Mouse (Mus musculus): Measurements from ENCODE around the gene Rps6ka5. TPM values are rescaled to one million over a fixed set of nuclear protein-coding genes. Genes with fewer than 3 reads are reported as not detected.
A peak's percentile ranks its signal among the peaks of the same experiment; 100 is the strongest.

Gene Rps6ka5
- total and polyA plus RNA-seq, 2 experiments from 2014 or later, result 6.2 to 10.5 TPM

GRCm38 (mm10) chr12:100692208-100692607 is 34.6 kb downstream of the Rps6ka5 start:
- TF ChIP-seq CTCF (IDR thresholded peaks at IDR 0.05; ENCODE audit: low read depth), result no peak
- H3K4me2 ChIP-seq (ENCODE audit: low read depth, low read length), result no peak overlapping the region
- no peak for ATAC-seq

GRCm38 (mm10) chr12:100690444-100690843 is 36.3 kb downstream of the Rps6ka5 start:
- Histone ChIP-seq H3K4me3 (ENCODE audit: low read length) (no peak overlapping the region), H3K9ac (replicated peaks; ENCODE audit: low read length) (no peak overlapping the region), H3K4me1 (ENCODE audit: insufficient read depth, low read length) (no peaks in the 10 kb centered on the region), H3K36me3 (ENCODE audit: insufficient read depth, low read length) (no peaks in the 10 kb centered on the region), H3K27me3 (ENCODE audit: insufficient read depth, low read length) (no peaks in the 10 kb centered on the region), H3K9me3 (ENCODE audit: low read length) (no peaks in the 10 kb centered on the region), H3K27ac (no peak overlapping the region), H3K4me2 (ENCODE audit: low read depth, low read length) (no peak overlapping the region)
- no peak for TF ChIP-seq CTCF (IDR thresholded peaks at IDR 0.05; ENCODE audit: low read depth)
- 79% methylated on average over 5 of the region's 5 CpGs for WGBS
- DNase-seq (ENCODE audit: low spot score), result no peak
- no peak for ATAC-seq

More at GRCm38 (mm10) chr12:100692208-100692607, 34.6 kb downstream of the Rps6ka5 start:
- no peaks in the 10 kb centered on the region for H3K36me3 ChIP-seq (ENCODE audit: insufficient read depth, low read length)
- H3K9me3 ChIP-seq (ENCODE audit: low read length), result no peaks in the 10 kb centered on the region
- H3K4me3 ChIP-seq (ENCODE audit: low read length), result no peak overlapping the region
- DNase-seq (ENCODE audit: low spot score), result no peak
- no peaks in the 10 kb centered on the region for H3K4me1 ChIP-seq (ENCODE audit: insufficient read depth, low read length)
- H3K9ac ChIP-seq (replicated peaks; ENCODE audit: low read length), result no peak overlapping the region
- no peak overlapping the region for H3K27ac ChIP-seq
- H3K27me3 ChIP-seq (ENCODE audit: insufficient read depth, low read length), result no peaks in the 10 kb centered on the region
- 49% methylated on average over 3 of the region's 3 CpGs for WGBS

- no peaks in the 10 kb centered on the region for H3K27me3 ChIP-seq (ENCODE audit: insufficient read depth, low read length)
- H3K4me3 ChIP-seq (ENCODE audit: low read length), result no peak overlapping the region
- no peak overlapping the region for H3K27ac ChIP-seq
- ATAC-seq (no peak), DNase-seq (ENCODE audit: low spot score) (no peak)
- TF ChIP-seq CTCF (IDR thresholded peaks at IDR 0.05; ENCODE audit: low read depth), result no peak
- H3K9ac ChIP-seq (replicated peaks; ENCODE audit: low read length), result no peak overlapping the region
- no peaks in the 10 kb centered on the region for H3K36me3 ChIP-seq (ENCODE audit: insufficient read depth, low read length)
- no peak overlapping the region for H3K4me2 ChIP-seq (ENCODE audit: low read depth, low read length)
- H3K9me3 ChIP-seq (ENCODE audit: low read length), result no peaks in the 10 kb centered on the region
- no peaks in the 10 kb centered on the region for H3K4me1 ChIP-seq (ENCODE audit: insufficient read depth, low read length)
Observed at GRCm38 (mm10) chr12:100688177-100688576, 38.6 kb downstream of the Rps6ka5 start.

- DNase-seq (ENCODE audit: low spot score) (peak; percentile 36), ATAC-seq (no peak)
- Histone ChIP-seq H3K27ac (no peak overlapping the region), H3K4me3 (ENCODE audit: low read length) (no peak overlapping the region), H3K27me3 (ENCODE audit: insufficient read depth, low read length) (no peaks in the 10 kb centered on the region), H3K4me1 (ENCODE audit: insufficient read depth, low read length) (no peaks in the 10 kb centered on the region), H3K4me2 (ENCODE audit: low read depth, low read length) (no peak overlapping the region), H3K36me3 (ENCODE audit: insufficient read depth, low read length) (no peaks in the 10 kb centered on the region), H3K9ac (replicated peaks; ENCODE audit: low read length) (no peak overlapping the region), H3K9me3 (ENCODE audit: low read length) (no peaks in the 10 kb centered on the region)
- 72% methylated on average over 2 of the region's 2 CpGs for WGBS
- TF ChIP-seq CTCF (IDR thresholded peaks at IDR 0.05; ENCODE audit: low read depth), result no peak
Observed at GRCm38 (mm10) chr12:100687001-100687400, 39.8 kb downstream of the Rps6ka5 start.

GRCm38 (mm10) chr12:100681752-100682151 is 45.0 kb downstream of the Rps6ka5 start:
- 86% methylated on average over 7 of the region's 7 CpGs for WGBS

GRCm38 (mm10) chr12:100681241-100681640 is 45.5 kb downstream of the Rps6ka5 start:
- H3K27me3 ChIP-seq (ENCODE audit: insufficient read depth, low read length), result no peaks in the 10 kb centered on the region
- H3K27ac ChIP-seq, result no peak overlapping the region
- H3K36me3 ChIP-seq (ENCODE audit: insufficient read depth, low read length), result no peaks in the 10 kb centered on the region
- H3K9ac ChIP-seq (replicated peaks; ENCODE audit: low read length), result no peak overlapping the region
- H3K9me3 ChIP-seq (ENCODE audit: low read length), result no peaks in the 10 kb centered on the region
- ATAC-seq, result no peak
- H3K4me1 ChIP-seq (ENCODE audit: insufficient read depth, low read length), result no peaks in the 10 kb centered on the region
- 48% methylated on average over 1 of the region's 1 CpGs for WGBS
- H3K4me3 ChIP-seq (ENCODE audit: low read length), result no peak overlapping the region
- TF ChIP-seq CTCF (IDR thresholded peaks at IDR 0.05; ENCODE audit: low read depth), result no peak
- H3K4me2 ChIP-seq (ENCODE audit: low read depth, low read length), result no peak overlapping the region
- DNase-seq (ENCODE audit: low spot score), result no peak

More at GRCm38 (mm10) chr12:100681752-100682151, 45.0 kb downstream of the Rps6ka5 start:
- H3K4me2 ChIP-seq (ENCODE audit: low read depth, low read length), result no peak overlapping the region
- H3K9ac ChIP-seq (replicated peaks; ENCODE audit: low read length), result no peak overlapping the region
- no peaks in the 10 kb centered on the region for H3K9me3 ChIP-seq (ENCODE audit: low read length)
- no peak for DNase-seq (ENCODE audit: low spot score)
- no peak for ATAC-seq
- H3K27ac ChIP-seq, result no peak overlapping the region
- H3K4me1 ChIP-seq (ENCODE audit: insufficient read depth, low read length), result no peaks in the 10 kb centered on the region
- no peaks in the 10 kb centered on the region for H3K27me3 ChIP-seq (ENCODE audit: insufficient read depth, low read length)
- H3K4me3 ChIP-seq (ENCODE audit: low read length), result no peak overlapping the region
- no peaks in the 10 kb centered on the region for H3K36me3 ChIP-seq (ENCODE audit: insufficient read depth, low read length)
- TF ChIP-seq CTCF (IDR thresholded peaks at IDR 0.05; ENCODE audit: low read depth), result no peak

- ATAC-seq, result no peak
- no peaks in the 10 kb centered on the region for H3K4me1 ChIP-seq (ENCODE audit: insufficient read depth, low read length)
- H3K4me3 ChIP-seq (ENCODE audit: low read length), result no peak overlapping the region
- no peak overlapping the region for H3K9ac ChIP-seq (replicated peaks; ENCODE audit: low read length)
- 57% methylated on average over 5 of the region's 5 CpGs for WGBS
- no peak overlapping the region for H3K27ac ChIP-seq
- H3K36me3 ChIP-seq (ENCODE audit: insufficient read depth, low read length), result no peaks in the 10 kb centered on the region
- DNase-seq (ENCODE audit: low spot score), result no peak
- H3K4me2 ChIP-seq (ENCODE audit: low read depth, low read length), result no peak overlapping the region
- no peaks in the 10 kb centered on the region for H3K27me3 ChIP-seq (ENCODE audit: insufficient read depth, low read length)
- no peak for TF ChIP-seq CTCF (IDR thresholded peaks at IDR 0.05; ENCODE audit: low read depth)
- no peaks in the 10 kb centered on the region for H3K9me3 ChIP-seq (ENCODE audit: low read length)
Observed at GRCm38 (mm10) chr12:100680676-100681075, 46.1 kb downstream of the Rps6ka5 start.
